Mouse (Mus musculus): ENCODE measurements at regions not wholly inside any gene's neighbourhood (a gene's known extent, or its start where the extent isn't known, plus 50 kb on each side); places are given as distances from the start of the nearest gene placed in this dataset.

DNA sequence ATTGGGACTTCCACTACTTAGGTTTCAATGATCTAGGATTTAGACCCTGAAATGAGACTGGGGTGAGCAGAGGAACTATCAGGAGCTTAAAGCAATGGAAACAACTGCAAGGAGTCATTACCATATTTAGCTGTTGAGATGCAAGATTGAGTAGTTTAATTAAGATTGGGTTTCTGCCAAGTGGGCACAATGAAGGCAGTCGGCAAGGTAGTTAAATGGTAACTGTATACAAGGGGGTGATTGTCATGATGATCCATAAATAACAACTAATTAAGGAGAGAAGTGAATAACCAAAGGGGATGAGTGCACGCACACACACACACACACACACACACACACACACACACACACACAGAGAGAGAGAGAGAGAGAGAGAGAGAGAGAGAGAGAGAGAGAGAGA is 125.7 kb upstream of the Gk2 start:
- WGBS, result 27% methylated on average over 2 of the region's 2 CpGs

DNA sequence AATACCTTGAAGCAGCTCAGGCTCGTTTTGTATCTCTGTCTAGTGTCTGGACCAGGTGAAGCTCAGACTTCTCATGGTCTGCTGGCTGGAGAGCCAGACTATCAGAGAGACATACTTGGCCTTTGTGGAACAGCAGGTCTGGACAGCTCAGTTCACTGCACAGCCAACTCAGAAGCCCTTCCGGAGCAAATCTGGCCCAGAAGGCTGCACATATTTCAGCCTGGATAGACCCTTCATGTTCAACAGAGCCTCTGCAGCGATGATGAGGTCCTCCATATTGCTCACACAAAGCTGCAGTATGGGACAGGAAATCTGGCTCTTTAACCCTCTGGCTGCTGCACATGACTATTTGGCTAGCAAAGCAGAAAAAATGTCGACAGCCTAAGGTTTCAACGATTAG is 108.7 kb upstream of the Gk2 start:
- 79% methylated on average over 5 of the region's 5 CpGs for WGBS
- no peak for ATAC-seq (ENCODE audit: low FRiP score)
- Histone ChIP-seq H3K27me3 (no peaks in the 10 kb centered on the region), H3K4me3 (replicated peaks) (no peak overlapping the region), H3K27ac (no peak overlapping the region), H3K4me1 (no peaks in the 10 kb centered on the region), H3K9ac (no peak overlapping the region), H3K36me3 (replicated peaks) (no peaks in the 10 kb centered on the region), H3K9me3 (no peaks in the 10 kb centered on the region), H3K4me2 (no peak overlapping the region)

More for the DNA sequence above, 125.7 kb upstream of the Gk2 start:
- Histone ChIP-seq H3K27ac (no peak overlapping the region), H3K4me2 (no peak overlapping the region), H3K36me3 (replicated peaks) (no peaks in the 10 kb centered on the region), H3K27me3 (peaks cover 5% of the 10 kb centered on the region), H3K4me3 (replicated peaks) (no peak overlapping the region), H3K4me1 (no peaks in the 10 kb centered on the region), H3K9me3 (no peaks in the 10 kb centered on the region), H3K9ac (no peak overlapping the region)
- peak; percentile 67; the same call in 1 of the 2 replicates for ATAC-seq (ENCODE audit: low FRiP score)

DNA sequence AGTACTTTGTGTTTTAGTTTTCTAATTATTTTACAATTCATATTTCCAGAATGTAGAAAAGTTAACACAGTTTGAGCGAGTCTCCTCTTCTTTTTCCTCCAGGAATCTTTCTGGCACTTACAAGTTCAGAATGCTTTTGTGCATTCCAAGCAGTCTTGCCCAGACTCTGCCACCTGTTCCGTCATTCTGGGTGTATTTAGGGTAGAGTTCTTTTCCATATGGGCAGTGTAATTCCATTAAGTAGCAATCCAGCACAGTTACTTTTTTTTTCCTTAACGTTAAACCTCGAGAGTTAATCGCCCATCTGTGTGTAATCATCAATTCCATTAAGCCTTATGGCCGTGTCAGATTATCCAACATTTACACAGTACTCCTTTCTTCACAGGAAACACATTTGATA is 106.9 kb upstream of the Gk2 start:
- WGBS, result 78% methylated on average over 6 of the region's 6 CpGs
- no peaks in the 10 kb centered on the region for H3K9me3 ChIP-seq
- no peak overlapping the region for H3K9ac ChIP-seq
- H3K4me1 ChIP-seq, result no peaks in the 10 kb centered on the region
- H3K27me3 ChIP-seq, result no peaks in the 10 kb centered on the region
- no peaks in the 10 kb centered on the region for H3K36me3 ChIP-seq (replicated peaks)
- no peak overlapping the region for H3K4me3 ChIP-seq (replicated peaks)
- H3K4me2 ChIP-seq, result no peak overlapping the region
- H3K27ac ChIP-seq, result no peak overlapping the region
- ATAC-seq (ENCODE audit: low FRiP score), result no peak

DNA sequence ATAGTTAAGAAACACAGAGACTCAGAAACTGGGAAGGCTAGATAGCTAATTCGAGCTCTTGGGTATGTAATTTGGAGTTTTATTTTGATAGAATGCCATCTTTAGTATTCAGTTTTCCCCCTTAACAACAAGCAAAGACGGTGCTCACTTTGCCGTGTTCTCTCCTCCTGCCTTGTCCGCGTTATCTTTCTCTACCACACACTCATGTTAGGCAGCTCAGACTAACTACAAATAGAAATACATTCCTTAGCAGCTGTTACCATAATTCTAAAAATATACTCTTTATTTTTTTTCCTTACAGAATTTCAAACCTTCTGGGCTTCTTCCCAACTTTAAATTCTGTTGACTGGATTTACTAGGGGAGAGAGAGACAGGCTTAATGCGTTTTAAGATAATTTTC is 97.5 kb upstream of the Gk2 start:
- no peak overlapping the region for H3K4me2 ChIP-seq
- H3K27ac ChIP-seq, result no peak overlapping the region
- no peak for ATAC-seq (ENCODE audit: low FRiP score)
- H3K9ac ChIP-seq, result no peak overlapping the region
- no peaks in the 10 kb centered on the region for H3K36me3 ChIP-seq (replicated peaks)
- 0 out of 2 replicates have a peak, but pooled peaks cover 5% of the 10 kb centered on the region for H3K9me3 ChIP-seq
- WGBS, result 85% methylated on average over 6 of the region's 6 CpGs
- no peaks in the 10 kb centered on the region for H3K27me3 ChIP-seq
- H3K4me1 ChIP-seq, result no peaks in the 10 kb centered on the region
- no peak overlapping the region for H3K4me3 ChIP-seq (replicated peaks)

DNA sequence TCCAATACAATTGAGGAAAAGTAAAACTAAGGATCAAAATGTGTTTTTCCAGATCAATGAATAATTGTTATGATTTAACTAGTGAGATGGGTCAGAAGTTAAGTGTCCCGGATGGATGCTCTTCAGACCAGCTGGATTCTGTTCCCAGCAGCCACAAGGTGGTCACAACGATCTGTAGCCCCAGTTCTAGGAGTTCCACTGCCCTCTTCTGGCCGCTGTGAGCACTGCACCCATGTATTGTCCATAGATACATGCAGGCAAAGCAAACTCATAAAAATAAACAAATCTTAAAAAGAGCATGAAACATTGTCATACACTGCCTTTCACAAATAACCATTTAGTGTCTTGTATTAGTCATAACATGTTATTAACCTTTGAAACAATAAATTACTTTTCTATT is 96.3 kb upstream of the Gk2 start:
- no peak overlapping the region for H3K9ac ChIP-seq
- H3K9me3 ChIP-seq, result 0 out of 2 replicates have a peak, but pooled peaks cover 5% of the 10 kb centered on the region
- WGBS, result 57% methylated on average over 3 of the region's 3 CpGs
- no peak overlapping the region for H3K27ac ChIP-seq
- H3K4me1 ChIP-seq, result no peaks in the 10 kb centered on the region
- H3K4me3 ChIP-seq (replicated peaks), result no peak overlapping the region
- H3K4me2 ChIP-seq, result no peak overlapping the region
- H3K27me3 ChIP-seq, result no peaks in the 10 kb centered on the region
- no peaks in the 10 kb centered on the region for H3K36me3 ChIP-seq (replicated peaks)
- no peak for ATAC-seq (ENCODE audit: low FRiP score)

DNA sequence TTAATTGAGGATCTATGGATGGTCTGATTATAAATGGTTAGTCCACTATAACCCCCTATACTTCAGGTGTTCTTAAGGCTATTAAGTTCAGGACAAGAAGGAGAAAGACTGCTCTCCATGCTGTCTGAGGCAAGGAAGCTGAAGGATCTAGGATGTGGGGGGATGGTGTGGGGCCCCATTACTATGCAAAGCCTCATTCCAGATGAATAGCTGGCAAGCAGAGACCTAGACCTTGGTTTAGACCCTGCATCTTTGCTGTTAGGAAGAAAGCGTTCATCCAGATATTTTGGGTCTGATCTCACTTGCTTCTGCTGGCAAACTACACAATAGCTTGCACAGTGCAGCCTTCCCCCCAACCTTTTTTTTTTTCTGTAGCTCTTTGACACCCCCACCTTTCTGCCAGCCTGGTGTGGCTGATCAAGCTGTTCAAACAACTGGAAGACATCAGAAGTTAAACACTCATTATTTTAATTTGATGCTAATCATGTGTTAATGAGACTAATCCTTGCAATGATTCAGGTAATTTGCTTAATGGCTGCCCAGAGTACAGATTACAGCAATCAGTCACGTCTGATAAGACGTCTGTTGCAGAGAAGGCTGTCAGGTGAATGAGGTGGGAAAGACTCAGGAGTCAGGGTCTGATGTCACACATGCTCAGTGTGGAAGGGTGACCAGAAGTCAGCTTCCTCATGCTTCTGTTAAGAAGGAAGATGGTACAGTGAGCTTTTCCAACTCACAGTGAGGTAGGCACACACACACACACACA is 80.9 kb upstream of the Gk2 start:
- peak; percentile 91 for ATAC-seq (ENCODE audit: low FRiP score)
- H3K9ac ChIP-seq, result no peak overlapping the region
- H3K4me2 ChIP-seq, result no peak overlapping the region
- peaks cover 4% of the 10 kb centered on the region for H3K4me1 ChIP-seq
- H3K36me3 ChIP-seq (replicated peaks), result no peaks in the 10 kb centered on the region
- H3K9me3 ChIP-seq, result no peaks in the 10 kb centered on the region
- H3K27me3 ChIP-seq, result no peaks in the 10 kb centered on the region
- no peak overlapping the region for H3K4me3 ChIP-seq (replicated peaks)
- no peak overlapping the region for H3K27ac ChIP-seq
- 12% methylated on average over 3 of the region's 3 CpGs for WGBS

DNA sequence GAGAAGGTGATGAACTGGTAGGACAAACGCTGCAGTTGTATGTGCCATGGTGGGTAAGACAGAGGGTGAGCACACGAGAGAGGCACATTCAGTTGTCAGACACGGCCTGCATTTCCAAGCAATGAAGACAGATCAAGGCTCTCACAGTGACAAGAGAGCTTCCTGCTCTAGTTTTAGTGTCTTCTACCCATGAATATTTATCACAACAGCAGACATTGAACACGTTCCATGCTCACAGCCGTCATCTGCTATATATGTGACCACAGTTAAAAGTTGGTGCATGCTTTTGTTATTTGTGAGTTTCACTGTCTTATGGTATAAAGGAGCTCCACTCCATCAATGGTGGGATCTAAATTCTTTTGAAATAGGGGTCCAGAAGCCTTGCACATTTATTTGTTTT is 76.9 kb upstream of the Gk2 start:
- H3K4me1 ChIP-seq, result peaks cover 4% of the 10 kb centered on the region
- H3K27me3 ChIP-seq, result no peaks in the 10 kb centered on the region
- no peak overlapping the region for H3K4me3 ChIP-seq (replicated peaks)
- no peak overlapping the region for H3K9ac ChIP-seq
- no peak for ATAC-seq (ENCODE audit: low FRiP score)
- WGBS, result 82% methylated on average over 5 of the region's 5 CpGs
- H3K4me2 ChIP-seq, result no peak overlapping the region
- no peaks in the 10 kb centered on the region for H3K9me3 ChIP-seq
- H3K27ac ChIP-seq, result no peak overlapping the region
- H3K36me3 ChIP-seq (replicated peaks), result no peaks in the 10 kb centered on the region

DNA sequence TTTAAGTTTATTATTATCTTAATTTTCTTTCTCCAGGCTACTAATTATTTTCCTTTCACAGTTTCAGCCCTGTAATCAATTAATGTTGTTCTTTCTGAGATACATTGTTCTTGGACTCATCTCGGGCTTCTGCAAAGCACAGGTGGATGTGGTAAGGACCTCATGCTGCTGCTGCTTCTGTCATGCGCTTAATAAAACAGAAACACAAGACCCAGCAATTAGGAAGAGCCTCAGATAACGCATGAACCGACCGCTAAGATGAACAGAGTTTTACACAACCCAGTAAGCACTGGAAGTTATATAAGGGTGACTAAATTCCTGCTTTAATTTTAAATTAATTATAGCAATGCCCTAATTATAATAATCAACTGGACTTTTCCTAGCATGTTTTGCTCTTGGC is 70.7 kb upstream of the Gk2 start:
- H3K36me3 ChIP-seq (replicated peaks), result no peaks in the 10 kb centered on the region
- H3K9ac ChIP-seq, result no peak overlapping the region
- no peak overlapping the region for H3K4me3 ChIP-seq (replicated peaks)
- no peaks in the 10 kb centered on the region for H3K27me3 ChIP-seq
- no peak for ATAC-seq (ENCODE audit: low FRiP score)
- H3K9me3 ChIP-seq, result no peaks in the 10 kb centered on the region
- H3K27ac ChIP-seq, result no peak overlapping the region
- 64% methylated on average over 5 of the region's 5 CpGs for WGBS
- no peaks in the 10 kb centered on the region; the same call in 1 of the 2 replicates for H3K4me1 ChIP-seq
- H3K4me2 ChIP-seq, result no peak overlapping the region
